Mouse (Mus musculus): Measurements from ENCODE around the gene Ndufs2. TPM values are rescaled to one million over a fixed set of nuclear protein-coding genes. Genes with fewer than 3 reads are reported as not detected.
A peak's percentile ranks its signal among the peaks of the same experiment; 100 is the strongest.

Ndufs2 gene
- polyA plus RNA-seq, 1 experiment from 2014 or later, result 264 TPM

GRCm38 (mm10) chr1:171195046-171195822 is 56.0 kb downstream of the Ndufs2 start:
- H3K9me3 ChIP-seq (ENCODE audit: control insufficient read depth, low read length), result no peaks in the 10 kb centered on the region
- DNase-seq (ENCODE audit: low spot score) (peak; percentile 32), ATAC-seq (ENCODE audit: insufficient number of reproducible peaks, low FRiP score, low TSS enrichment, low read depth) (no peak)
- H3K4me1 ChIP-seq (ENCODE audit: control insufficient read depth, insufficient read depth, low read length), result peaks cover 20% of the 10 kb centered on the region
- H3K27ac ChIP-seq (replicated peaks; ENCODE audit: low read depth, low read length), result no peak overlapping the region
- H3K27me3 ChIP-seq (ENCODE audit: control insufficient read depth, insufficient read depth, low read length), result peaks cover 33% of the 10 kb centered on the region
- no peaks in the 10 kb centered on the region for H3K36me3 ChIP-seq (ENCODE audit: control insufficient read depth, insufficient read depth, low read length)
- H3K4me2 ChIP-seq (ENCODE audit: low read depth, severe bottlenecking), result peak overlapping the region; percentile 97
- peak overlapping the region; percentile 50 for H3K9ac ChIP-seq (ENCODE audit: low read length)
- peak overlapping the region; percentile 54 for H3K4me3 ChIP-seq (ENCODE audit: low read depth, low read length)
- WGBS, result 5% methylated on average over 20 of the region's 20 CpGs

GRCm38 (mm10) chr1:171193911-171194830 is 57.0 kb downstream of the Ndufs2 start:
- WGBS, result 29% methylated on average over 11 of the region's 11 CpGs
- H3K27ac ChIP-seq (replicated peaks; ENCODE audit: low read depth, low read length), result no peak overlapping the region
- H3K36me3 ChIP-seq (ENCODE audit: control insufficient read depth, insufficient read depth, low read length), result no peaks in the 10 kb centered on the region
- no peak overlapping the region for H3K4me2 ChIP-seq (ENCODE audit: low read depth, severe bottlenecking)
- no peak overlapping the region for H3K9ac ChIP-seq (ENCODE audit: low read length)
- no peak overlapping the region for H3K4me3 ChIP-seq (ENCODE audit: low read depth, low read length)
- no peaks in the 10 kb centered on the region for H3K9me3 ChIP-seq (ENCODE audit: control insufficient read depth, low read length)
- H3K27me3 ChIP-seq (ENCODE audit: control insufficient read depth, insufficient read depth, low read length), result peaks cover 33% of the 10 kb centered on the region
- DNase-seq (ENCODE audit: low spot score) (peak; percentile 29), ATAC-seq (ENCODE audit: insufficient number of reproducible peaks, low FRiP score, low TSS enrichment, low read depth) (no peak)
- peaks cover 22% of the 10 kb centered on the region for H3K4me1 ChIP-seq (ENCODE audit: control insufficient read depth, insufficient read depth, low read length)

- Histone ChIP-seq H3K9ac (ENCODE audit: low read length) (no peak overlapping the region), H3K27ac (replicated peaks; ENCODE audit: low read depth, low read length) (no peak overlapping the region), H3K4me1 (ENCODE audit: control insufficient read depth, insufficient read depth, low read length) (peaks cover 28% of the 10 kb centered on the region), H3K27me3 (ENCODE audit: control insufficient read depth, insufficient read depth, low read length) (peaks cover 33% of the 10 kb centered on the region), H3K4me3 (ENCODE audit: low read depth, low read length) (no peak overlapping the region; the same call in 1 of the 2 replicates), H3K36me3 (ENCODE audit: control insufficient read depth, insufficient read depth, low read length) (no peaks in the 10 kb centered on the region), H3K9me3 (ENCODE audit: control insufficient read depth, low read length) (no peaks in the 10 kb centered on the region), H3K4me2 (ENCODE audit: low read depth, severe bottlenecking) (peak overlapping the region; percentile 15; the same call in 1 of the 2 replicates)
- DNase-seq (ENCODE audit: low spot score) (peak; percentile 48), ATAC-seq (ENCODE audit: insufficient number of reproducible peaks, low FRiP score, low TSS enrichment, low read depth) (no peak)
- 3% methylated on average over 18 of the region's 18 CpGs for WGBS
Observed at GRCm38 (mm10) chr1:171193093-171193840, 57.9 kb downstream of the Ndufs2 start.

- Histone ChIP-seq H3K27ac (replicated peaks; ENCODE audit: low read depth, low read length) (no peak overlapping the region), H3K4me1 (ENCODE audit: control insufficient read depth, insufficient read depth, low read length) (peaks cover 28% of the 10 kb centered on the region), H3K9me3 (ENCODE audit: control insufficient read depth, low read length) (no peaks in the 10 kb centered on the region), H3K4me3 (ENCODE audit: low read depth, low read length) (no peak overlapping the region), H3K36me3 (ENCODE audit: control insufficient read depth, insufficient read depth, low read length) (no peaks in the 10 kb centered on the region), H3K9ac (ENCODE audit: low read length) (no peak overlapping the region), H3K4me2 (ENCODE audit: low read depth, severe bottlenecking) (no peak overlapping the region), H3K27me3 (ENCODE audit: control insufficient read depth, insufficient read depth, low read length) (peaks cover 33% of the 10 kb centered on the region)
- ATAC-seq (ENCODE audit: insufficient number of reproducible peaks, low FRiP score, low TSS enrichment, low read depth) (no peak), DNase-seq (ENCODE audit: low spot score) (no peak)
- WGBS, result 43% methylated on average over 10 of the region's 10 CpGs
Observed at GRCm38 (mm10) chr1:171192283-171192682, 58.9 kb downstream of the Ndufs2 start.

- H3K36me3 ChIP-seq (ENCODE audit: control insufficient read depth, insufficient read depth, low read length), result no peaks in the 10 kb centered on the region
- WGBS, result 91% methylated on average over 9 of the region's 9 CpGs
- no peak overlapping the region for H3K9ac ChIP-seq (ENCODE audit: low read length)
- no peak overlapping the region for H3K27ac ChIP-seq (replicated peaks; ENCODE audit: low read depth, low read length)
- no peak overlapping the region for H3K4me3 ChIP-seq (ENCODE audit: low read depth, low read length)
- H3K27me3 ChIP-seq (ENCODE audit: control insufficient read depth, insufficient read depth, low read length), result peaks cover 31% of the 10 kb centered on the region
- ATAC-seq (ENCODE audit: insufficient number of reproducible peaks, low FRiP score, low TSS enrichment, low read depth) (no peak), DNase-seq (ENCODE audit: low spot score) (no peak)
- H3K4me1 ChIP-seq (ENCODE audit: control insufficient read depth, insufficient read depth, low read length), result peaks cover 24% of the 10 kb centered on the region
- no peaks in the 10 kb centered on the region for H3K9me3 ChIP-seq (ENCODE audit: control insufficient read depth, low read length)
- no peak overlapping the region for H3K4me2 ChIP-seq (ENCODE audit: low read depth, severe bottlenecking)
Observed at GRCm38 (mm10) chr1:171190832-171191231, 60.4 kb downstream of the Ndufs2 start.

GRCm38 (mm10) chr1:171189476-171190114 is 61.6 kb downstream of the Ndufs2 start:
- Histone ChIP-seq H3K4me3 (ENCODE audit: low read depth, low read length) (no peak overlapping the region), H3K4me2 (ENCODE audit: low read depth, severe bottlenecking) (no peak overlapping the region), H3K9ac (ENCODE audit: low read length) (no peak overlapping the region)

GRCm38 (mm10) chr1:171189046-171189445 is 62.1 kb downstream of the Ndufs2 start:
- ATAC-seq (ENCODE audit: insufficient number of reproducible peaks, low FRiP score, low TSS enrichment, low read depth) (no peak), DNase-seq (ENCODE audit: low spot score) (no peak)
- Histone ChIP-seq H3K27ac (replicated peaks; ENCODE audit: low read depth, low read length) (no peak overlapping the region), H3K36me3 (ENCODE audit: control insufficient read depth, insufficient read depth, low read length) (no peaks in the 10 kb centered on the region), H3K4me1 (ENCODE audit: control insufficient read depth, insufficient read depth, low read length) (peaks cover 21% of the 10 kb centered on the region), H3K9ac (ENCODE audit: low read length) (no peak overlapping the region), H3K4me2 (ENCODE audit: low read depth, severe bottlenecking) (no peak overlapping the region), H3K4me3 (ENCODE audit: low read depth, low read length) (no peak overlapping the region), H3K9me3 (ENCODE audit: control insufficient read depth, low read length) (no peaks in the 10 kb centered on the region), H3K27me3 (ENCODE audit: control insufficient read depth, insufficient read depth, low read length) (peaks cover 13% of the 10 kb centered on the region)
- 32% methylated on average over 8 of the region's 8 CpGs for WGBS

More at GRCm38 (mm10) chr1:171189476-171190114, 61.6 kb downstream of the Ndufs2 start:
- 42% methylated on average over 14 of the region's 14 CpGs for WGBS
- no peak for ATAC-seq (ENCODE audit: insufficient number of reproducible peaks, low FRiP score, low TSS enrichment, low read depth)
- no peaks in the 10 kb centered on the region for H3K36me3 ChIP-seq (ENCODE audit: control insufficient read depth, insufficient read depth, low read length)
- H3K9me3 ChIP-seq (ENCODE audit: control insufficient read depth, low read length), result no peaks in the 10 kb centered on the region
- no peak for DNase-seq (ENCODE audit: low spot score)
- H3K27ac ChIP-seq (replicated peaks; ENCODE audit: low read depth, low read length), result no peak overlapping the region
- H3K4me1 ChIP-seq (ENCODE audit: control insufficient read depth, insufficient read depth, low read length), result peaks cover 21% of the 10 kb centered on the region
- H3K27me3 ChIP-seq (ENCODE audit: control insufficient read depth, insufficient read depth, low read length), result peaks cover 18% of the 10 kb centered on the region

Measured in limb, embryonic 11.5 days (tissue).